Mouse (Mus musculus): ENCODE measurements at regions not wholly inside any gene's neighbourhood (a gene's known extent, or its start where the extent isn't known, plus 50 kb on each side); places are given as distances from the start of the nearest gene placed in this dataset.
A peak's percentile ranks its signal among the peaks of the same experiment; 100 is the strongest.
"Not testable (repeated sequence)": the region's sequence is repeated elsewhere in the genome, so short reads cannot be mapped to it uniquely, and the experiment has no call there.

GRCm38 (mm10) chr14:53743552-53743951 is 510.4 kb downstream of the Dad1 start:
- not testable (repeated sequence) for H3K4me3 ChIP-seq (replicated peaks); H3K27me3 ChIP-seq; H3K9me3 ChIP-seq (replicated peaks); H3K4me2 ChIP-seq; H3K9ac ChIP-seq; ATAC-seq (ENCODE audit: low read depth); H3K36me3 ChIP-seq; H3K4me1 ChIP-seq (replicated peaks); DNase-seq; H3K27ac ChIP-seq
- 30% methylated on average over 3 of the region's 3 CpGs for WGBS (ENCODE audit: insufficient replicate concordance)

DNA sequence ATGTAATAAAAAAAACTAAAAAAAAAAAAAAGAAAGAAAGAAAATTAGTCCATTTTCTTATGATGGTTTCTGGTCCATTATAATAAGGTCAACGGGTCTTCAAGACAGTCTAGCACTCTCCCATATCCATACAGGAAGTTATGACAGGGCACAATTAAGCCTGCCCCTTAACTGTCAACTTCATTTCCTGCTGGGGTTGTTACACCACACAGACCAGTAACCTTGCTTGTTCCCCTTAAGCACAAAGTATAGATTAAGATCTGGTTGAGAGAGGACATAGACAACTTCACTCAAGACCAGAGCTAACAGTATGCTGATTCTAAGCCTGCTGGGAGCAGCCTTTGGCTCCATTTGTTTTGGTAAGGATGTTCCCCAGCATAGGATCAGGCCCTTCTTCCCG is 511.0 kb downstream of the Dad1 start:
- not testable (repeated sequence) for H3K4me1 ChIP-seq (replicated peaks); H3K27me3 ChIP-seq; H3K36me3 ChIP-seq; H3K27ac ChIP-seq; H3K4me3 ChIP-seq (replicated peaks); H3K4me2 ChIP-seq; H3K9me3 ChIP-seq (replicated peaks); DNase-seq; ATAC-seq (ENCODE audit: low read depth); H3K9ac ChIP-seq
- WGBS (ENCODE audit: insufficient replicate concordance) = 27% methylated on average over 2 of the region's 2 CpGs

- not testable (repeated sequence) for H3K4me1 ChIP-seq (replicated peaks); H3K27me3 ChIP-seq; H3K9ac ChIP-seq; H3K27ac ChIP-seq; DNase-seq; H3K9me3 ChIP-seq (replicated peaks); H3K36me3 ChIP-seq; H3K4me2 ChIP-seq; H3K4me3 ChIP-seq (replicated peaks); ATAC-seq (ENCODE audit: low read depth)
- WGBS (ENCODE audit: insufficient replicate concordance) = 21% methylated on average over 4 of the region's 4 CpGs
Observed at GRCm38 (mm10) chr14:53741246-53741645, 512.7 kb downstream of the Dad1 start.

DNA sequence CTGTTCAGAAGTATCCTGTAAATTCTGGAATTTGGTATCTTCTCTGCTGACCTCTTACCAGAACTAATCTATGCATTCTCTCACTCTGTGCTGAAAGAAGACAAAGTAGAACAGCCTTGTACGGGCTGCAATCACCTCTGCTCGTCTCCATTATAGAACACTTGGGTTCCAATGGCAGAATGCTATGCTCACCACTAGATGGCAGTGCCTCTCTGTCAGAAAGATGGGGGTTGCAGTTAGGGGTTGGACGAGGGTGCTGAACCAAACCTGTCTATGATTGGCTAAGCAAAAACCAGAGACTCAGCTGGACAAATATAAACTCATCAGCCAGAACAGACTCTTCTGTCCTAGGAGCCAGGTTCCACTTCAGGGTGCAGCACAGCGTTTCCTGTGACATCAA is 515.9 kb downstream of the Dad1 start:
- H3K27me3 ChIP-seq; H3K9me3 ChIP-seq (replicated peaks); DNase-seq; H3K4me2 ChIP-seq; H3K4me1 ChIP-seq (replicated peaks); H3K4me3 ChIP-seq (replicated peaks); H3K27ac ChIP-seq; H3K36me3 ChIP-seq; H3K9ac ChIP-seq: not testable (repeated sequence)
- peak; percentile 69 for ATAC-seq (ENCODE audit: low read depth)
- 27% methylated on average over 4 of the region's 4 CpGs for WGBS (ENCODE audit: insufficient replicate concordance)

DNA sequence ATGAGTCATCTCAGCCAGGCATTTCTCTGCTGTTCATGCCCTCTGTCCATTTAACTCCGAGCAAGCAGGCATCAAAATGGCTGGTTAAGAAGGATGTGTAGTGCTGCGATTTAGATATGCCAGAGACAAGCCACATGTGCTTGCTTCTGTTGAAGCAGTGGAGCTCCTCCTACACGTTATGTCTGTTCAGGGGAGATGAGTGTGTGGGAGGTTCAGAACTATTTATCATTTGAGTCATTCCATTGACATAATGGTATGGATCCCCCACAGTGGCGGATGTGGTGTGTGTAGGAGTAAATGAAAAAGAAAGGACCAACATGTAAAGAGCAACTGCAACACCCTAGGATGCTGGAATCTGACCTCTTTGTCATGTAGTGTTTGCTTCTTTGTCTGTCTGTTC is 517.6 kb downstream of the Dad1 start:
- not testable (repeated sequence) for H3K36me3 ChIP-seq; H3K27me3 ChIP-seq; H3K4me1 ChIP-seq (replicated peaks); H3K9ac ChIP-seq; ATAC-seq (ENCODE audit: low read depth); DNase-seq; H3K27ac ChIP-seq; H3K4me2 ChIP-seq; H3K4me3 ChIP-seq (replicated peaks); H3K9me3 ChIP-seq (replicated peaks)
- WGBS (ENCODE audit: insufficient replicate concordance) = 52% methylated on average over 4 of the region's 4 CpGs

GRCm38 (mm10) chr14:53731600-53731999 is 522.3 kb downstream of the Dad1 start:
- no CpG with 5 or more reads among the region's 4 CpGs for WGBS (ENCODE audit: insufficient replicate concordance)
- not testable (repeated sequence) for H3K9me3 ChIP-seq (replicated peaks); H3K9ac ChIP-seq; H3K27ac ChIP-seq; DNase-seq; H3K27me3 ChIP-seq; H3K4me1 ChIP-seq (replicated peaks); H3K4me2 ChIP-seq; H3K4me3 ChIP-seq (replicated peaks); H3K36me3 ChIP-seq
- ATAC-seq (ENCODE audit: low read depth) = peak; percentile 60

- ATAC-seq (ENCODE audit: low read depth) = peak; percentile 88
- Histone ChIP-seq H3K27ac (peak overlapping the region; percentile 71; the same call in 1 of the 2 replicates), H3K4me2 (peak overlapping the region; percentile 46)
- H3K9ac ChIP-seq; H3K27me3 ChIP-seq; H3K36me3 ChIP-seq; DNase-seq; H3K4me1 ChIP-seq (replicated peaks); H3K9me3 ChIP-seq (replicated peaks); H3K4me3 ChIP-seq (replicated peaks): not testable (repeated sequence)
- 0% methylated on average over 1 of the region's 7 CpGs for WGBS (ENCODE audit: insufficient replicate concordance)
Observed at GRCm38 (mm10) chr14:53729877-53730276, 524.0 kb downstream of the Dad1 start.

DNA sequence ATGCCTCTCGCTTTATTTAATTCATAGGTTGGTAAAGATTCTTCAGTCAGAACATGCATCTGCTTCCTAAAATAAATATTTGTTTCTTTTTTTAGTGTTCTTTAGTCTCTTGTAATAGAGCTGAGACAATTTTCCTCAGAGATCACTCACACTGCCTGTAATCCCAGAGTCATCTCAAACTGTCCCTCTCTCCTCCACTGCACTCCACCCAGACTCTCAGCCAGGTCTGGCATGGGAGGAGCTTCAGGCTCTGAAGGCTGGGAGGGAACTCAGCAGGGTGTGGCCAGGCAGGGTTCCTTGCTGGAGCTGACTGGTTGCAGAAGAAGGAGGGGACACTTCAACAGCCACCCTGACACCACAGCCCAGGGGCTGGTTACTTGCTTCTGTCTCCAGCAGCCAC is 524.8 kb downstream of the Dad1 start:
- H3K36me3 ChIP-seq; H3K9me3 ChIP-seq (replicated peaks); H3K4me3 ChIP-seq (replicated peaks); DNase-seq; H3K4me1 ChIP-seq (replicated peaks); H3K4me2 ChIP-seq; H3K9ac ChIP-seq; H3K27ac ChIP-seq; H3K27me3 ChIP-seq: not testable (repeated sequence)
- no CpG with 5 or more reads among the region's 1 CpGs for WGBS (ENCODE audit: insufficient replicate concordance)
- ATAC-seq (ENCODE audit: low read depth) = peak; percentile 78

DNA sequence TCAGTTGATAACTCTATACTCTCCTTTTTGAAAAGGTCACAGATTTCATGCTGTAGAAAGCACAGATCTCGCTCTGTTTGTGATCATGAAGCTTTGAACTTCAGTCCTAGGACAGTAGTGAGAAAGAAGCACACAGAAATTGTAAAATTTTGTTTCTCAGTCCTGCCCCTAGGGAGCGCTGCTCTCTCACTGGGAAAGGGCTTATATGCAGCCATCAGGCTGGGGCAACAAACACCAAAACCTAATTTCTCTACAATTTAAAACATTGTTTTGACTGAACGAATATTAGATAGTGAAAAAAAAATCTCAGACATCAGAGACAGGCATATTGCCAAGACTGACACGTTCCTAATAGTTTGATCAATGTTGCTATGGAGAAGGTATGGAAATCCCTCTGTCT is 527.0 kb downstream of the Dad1 start:
- WGBS (ENCODE audit: insufficient replicate concordance) = 38% methylated on average over 2 of the region's 4 CpGs
- not testable (repeated sequence) for H3K9ac ChIP-seq; H3K4me3 ChIP-seq (replicated peaks); H3K27me3 ChIP-seq; H3K36me3 ChIP-seq; DNase-seq; ATAC-seq (ENCODE audit: low read depth); H3K9me3 ChIP-seq (replicated peaks); H3K27ac ChIP-seq; H3K4me1 ChIP-seq (replicated peaks); H3K4me2 ChIP-seq

- not testable (repeated sequence) for H3K9me3 ChIP-seq (replicated peaks); H3K4me3 ChIP-seq (replicated peaks); H3K36me3 ChIP-seq; H3K9ac ChIP-seq; H3K27me3 ChIP-seq; H3K4me2 ChIP-seq; H3K4me1 ChIP-seq (replicated peaks); H3K27ac ChIP-seq; DNase-seq
- peak; percentile 65; the same call in 1 of the 2 replicates for ATAC-seq (ENCODE audit: low read depth)
Observed at GRCm38 (mm10) chr14:53723611-53724010, 530.3 kb downstream of the Dad1 start.

DNA sequence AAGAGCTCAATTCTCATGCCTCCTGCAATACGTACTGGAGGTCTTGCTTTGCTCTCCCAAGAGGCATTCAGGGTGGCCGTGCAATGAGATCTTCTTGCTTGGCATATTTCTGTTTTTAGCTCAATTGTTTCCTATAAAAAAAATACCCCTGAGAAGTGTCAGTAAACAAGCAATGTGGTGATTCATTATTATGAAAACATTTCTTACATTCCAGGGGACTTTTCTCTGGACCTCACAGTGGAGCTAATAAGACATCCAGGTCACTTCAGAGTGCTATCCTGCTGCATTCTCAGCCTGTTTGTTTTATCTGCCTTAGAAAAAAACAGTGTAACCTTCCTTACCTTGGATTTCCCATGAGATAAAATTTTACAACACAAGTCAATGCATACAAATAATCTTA is 532.0 kb downstream of the Dad1 start:
- H3K36me3 ChIP-seq; H3K27me3 ChIP-seq; DNase-seq; H3K27ac ChIP-seq; H3K9ac ChIP-seq; H3K4me1 ChIP-seq (replicated peaks); ATAC-seq (ENCODE audit: low read depth); H3K9me3 ChIP-seq (replicated peaks); H3K4me3 ChIP-seq (replicated peaks); H3K4me2 ChIP-seq: not testable (repeated sequence)
- 58% methylated on average over 2 of the region's 2 CpGs for WGBS (ENCODE audit: insufficient replicate concordance)

- not testable (repeated sequence) for H3K4me2 ChIP-seq; ATAC-seq (ENCODE audit: low read depth); H3K36me3 ChIP-seq; H3K4me1 ChIP-seq (replicated peaks); H3K27ac ChIP-seq; DNase-seq; H3K4me3 ChIP-seq (replicated peaks); H3K9ac ChIP-seq; H3K9me3 ChIP-seq (replicated peaks); H3K27me3 ChIP-seq
- WGBS (ENCODE audit: insufficient replicate concordance) = 3% methylated on average over 3 of the region's 3 CpGs
Observed at GRCm38 (mm10) chr14:53709627-53710026, 544.3 kb downstream of the Dad1 start.

- not testable (repeated sequence) for H3K4me3 ChIP-seq (replicated peaks); H3K9me3 ChIP-seq (replicated peaks); ATAC-seq (ENCODE audit: low read depth); H3K27ac ChIP-seq; DNase-seq; H3K4me2 ChIP-seq; H3K36me3 ChIP-seq; H3K27me3 ChIP-seq; H3K4me1 ChIP-seq (replicated peaks); H3K9ac ChIP-seq
- WGBS (ENCODE audit: insufficient replicate concordance) = 61% methylated on average over 5 of the region's 5 CpGs
Observed at GRCm38 (mm10) chr14:53704351-53704750, 549.6 kb downstream of the Dad1 start.

Measured in liver, embryonic 13.5 days (tissue).